Mouse (Mus musculus) heart, embryonic 10.5 days (tissue): Measurements from ENCODE around the gene Tmem214. TPM values are rescaled to one million over a fixed set of nuclear protein-coding genes. Genes with fewer than 3 reads are reported as not detected.
A peak's percentile ranks its signal among the peaks of the same experiment; 100 is the strongest.

ENCODE experiments used
- DNase-seq: peaks from one replicate; pipeline ENCODE4 v3.0.0-alpha.2; 2017; ENCODE audit warnings: low spot score
- H3K27ac ChIP-seq: fragments of 300-500 bp; sonication (generic); 2 replicates; pipeline ENCODE4 v1.5.1; 2016; ENCODE audit warnings: mild to moderate bottlenecking
- H3K27me3 ChIP-seq: fragments of 300-500 bp; sonication (generic); 2 replicates; pipeline ENCODE4 v1.6.1; 2016; ENCODE audit warnings: mild to moderate bottlenecking; ENCODE audit not compliant: poor library complexity, insufficient read depth, severe bottlenecking
- H3K36me3 ChIP-seq: fragments of 300-500 bp; sonication (generic); 2 replicates; pipeline ENCODE4 v1.6.1; 2016; ENCODE audit warnings: mild to moderate bottlenecking, moderate library complexity
- H3K4me1 ChIP-seq: fragments of 300-500 bp; sonication (generic); 2 replicates; pipeline ENCODE4 v1.6.1; 2016; ENCODE audit warnings: mild to moderate bottlenecking
- H3K4me3 ChIP-seq: fragments of 300-500 bp; sonication (generic); 2 replicates; pipeline ENCODE4 v1.5.1; 2016; ENCODE audit warnings: mild to moderate bottlenecking, moderate library complexity
- H3K9me3 ChIP-seq: fragments of 300-500 bp; sonication (generic); 2 replicates; pipeline ENCODE4 v1.6.1; 2016; ENCODE audit warnings: mild to moderate bottlenecking, moderate library complexity
- WGBS: fragments of 180-500 bp; shearing (Covaris S2); methylation state at CpG from one replicate; pipeline ENCODE4 v1.1.7; 2016; 5-methylcytosine and 5-hydroxymethylcytosine counted together
- polyA plus RNA-seq: library from polyadenylated mRNA; unstranded; fragments of >200 nt; fragmentation: Nextera tagmentation; extraction: Ambion mirVana; gene quantifications from 2 replicates; pipeline ENCODE4 v1.2.1, GENCODE M21; 2016

Tmem214 gene
- polyA plus RNA-seq, 1 experiment from 2014 or later: 86.3 TPM

DNA sequence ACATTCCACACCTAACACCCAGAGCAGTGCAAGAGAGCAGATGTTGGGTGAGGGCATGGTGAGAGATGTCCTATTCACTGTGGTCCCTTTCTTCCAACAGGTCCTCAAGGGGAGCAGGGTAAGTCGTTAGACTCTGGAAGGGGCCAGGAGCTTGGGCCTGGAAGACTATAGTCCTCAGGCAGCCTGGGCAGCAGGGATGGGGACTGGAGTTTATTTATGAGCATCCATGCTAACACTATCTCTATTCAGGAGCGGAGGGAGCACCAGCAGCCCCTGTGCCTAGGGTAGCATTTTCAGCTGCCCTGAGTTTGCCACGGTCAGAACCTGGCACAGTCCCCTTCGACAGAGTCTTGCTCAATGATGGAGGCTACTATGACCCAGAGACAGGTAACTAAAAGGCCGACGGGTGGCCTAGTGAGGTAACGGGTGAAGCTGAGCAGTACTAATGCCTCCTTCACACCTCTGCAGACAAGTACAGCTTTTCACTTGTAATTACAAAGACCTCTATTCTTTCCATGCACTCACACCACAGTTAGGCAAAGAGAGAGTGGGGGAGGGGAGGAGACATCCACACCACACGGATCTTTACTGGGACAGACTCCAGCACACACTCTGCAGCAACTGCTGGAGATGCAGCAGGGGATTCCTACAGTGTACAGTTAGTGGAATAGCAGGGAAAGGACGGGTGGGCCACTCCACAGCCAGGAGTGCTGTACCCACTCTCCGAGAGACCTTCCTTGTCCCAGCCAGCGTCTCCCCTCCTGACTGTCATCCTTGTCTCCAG, 52.2 kb downstream of the Tmem214 start:
- Histone ChIP-seq H3K4me3 (no peak overlapping the region), H3K36me3 (peaks cover 42% of the 10 kb centered on the region), H3K27me3 (peaks cover 7% of the 10 kb centered on the region; the same call in 1 of the 2 replicates), H3K27ac (0 out of 2 replicates have a peak overlapping the region, but pooled peaks have one; percentile 88), H3K9me3 (no peaks in the 10 kb centered on the region), H3K4me1 (peaks cover 73% of the 10 kb centered on the region)
- no peak for DNase-seq
- WGBS: 73% methylated on average over 11 of the region's 11 CpGs

DNA sequence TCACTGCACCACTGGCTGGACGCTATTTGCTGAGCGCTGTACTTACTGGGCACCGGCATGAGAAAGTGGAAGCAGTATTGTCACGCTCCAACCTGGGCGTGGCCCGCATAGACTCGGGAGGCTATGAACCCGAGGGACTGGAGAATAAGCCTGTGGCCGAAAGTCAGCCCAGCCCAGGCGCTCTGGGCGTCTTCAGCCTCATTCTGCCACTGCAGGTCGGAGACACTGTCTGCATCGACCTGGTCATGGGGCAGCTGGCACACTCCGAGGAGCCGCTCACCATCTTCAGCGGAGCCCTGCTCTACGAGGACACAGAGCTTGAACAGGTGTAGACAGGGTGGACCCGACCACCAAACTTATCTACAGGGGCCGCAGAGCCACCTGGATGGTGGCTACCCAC, 52.8 kb downstream of the Tmem214 start:
- Histone ChIP-seq H3K9me3 (no peaks in the 10 kb centered on the region), H3K4me1 (peaks cover 67% of the 10 kb centered on the region), H3K27me3 (peaks cover 8% of the 10 kb centered on the region; the same call in 1 of the 2 replicates), H3K4me3 (peak overlapping the region; percentile 67), H3K36me3 (peaks cover 42% of the 10 kb centered on the region), H3K27ac (0 out of 2 replicates have a peak overlapping the region, but pooled peaks have one; percentile 88)
- DNase-seq: no peak
- 65% methylated on average over 19 of the region's 19 CpGs for WGBS

DNA sequence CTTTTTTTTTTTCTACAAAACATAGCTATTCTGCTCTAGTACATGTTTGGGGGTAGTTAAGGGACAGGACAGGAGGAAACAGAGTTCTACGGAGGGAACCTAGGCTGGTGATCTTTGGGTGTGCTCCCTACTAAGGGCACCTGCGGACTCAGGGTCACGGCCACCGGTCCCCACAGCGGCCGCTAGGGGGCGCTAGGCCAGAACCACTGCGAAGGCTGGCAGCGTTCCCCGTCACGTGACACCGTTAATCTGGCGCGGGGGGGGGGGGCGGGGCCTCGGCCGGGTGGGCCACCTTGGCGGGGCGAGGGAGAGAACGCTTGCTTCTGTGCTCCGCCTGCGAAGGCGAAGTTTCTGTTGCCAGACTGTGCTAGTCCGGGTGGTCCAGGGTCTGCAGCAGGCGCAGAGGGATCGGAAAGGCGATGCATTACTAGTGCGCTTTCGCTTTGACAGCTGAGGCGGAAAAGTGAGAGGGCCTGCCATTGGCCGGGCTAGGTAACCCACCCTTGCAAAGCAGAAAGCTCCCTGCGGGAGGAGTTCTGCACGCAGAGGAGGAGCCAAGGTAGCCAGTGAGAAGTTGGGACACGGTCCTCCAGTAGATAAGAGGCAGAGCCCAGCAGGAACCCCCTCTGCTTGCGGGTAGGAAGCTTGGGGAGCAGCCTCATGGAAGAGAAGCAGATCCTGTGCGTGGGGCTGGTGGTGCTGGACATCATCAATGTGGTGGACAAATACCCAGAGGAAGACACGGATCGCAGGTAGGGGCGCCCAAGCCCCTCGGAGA, 53.6 kb downstream of the Tmem214 start, which contains the start of gene Khk:
Gene Khk (plus strand): TSS at position 176 of the 778 bp plus-strand sequence.
- H3K4me1 ChIP-seq: peaks cover 59% of the 10 kb centered on the region
- WGBS: 1% methylated on average over 39 of the region's 40 CpGs
- no peaks in the 10 kb centered on the region for H3K9me3 ChIP-seq
- H3K27ac ChIP-seq: peak within 1 kb of the TSS; percentile 88
- peaks cover 42% of the 10 kb centered on the region for H3K36me3 ChIP-seq
- DNase-seq: peak; percentile 95
- peaks cover 8% of the 10 kb centered on the region; the same call in 1 of the 2 replicates for H3K27me3 ChIP-seq
- peak within 1 kb of the TSS; percentile 67 for H3K4me3 ChIP-seq

DNA sequence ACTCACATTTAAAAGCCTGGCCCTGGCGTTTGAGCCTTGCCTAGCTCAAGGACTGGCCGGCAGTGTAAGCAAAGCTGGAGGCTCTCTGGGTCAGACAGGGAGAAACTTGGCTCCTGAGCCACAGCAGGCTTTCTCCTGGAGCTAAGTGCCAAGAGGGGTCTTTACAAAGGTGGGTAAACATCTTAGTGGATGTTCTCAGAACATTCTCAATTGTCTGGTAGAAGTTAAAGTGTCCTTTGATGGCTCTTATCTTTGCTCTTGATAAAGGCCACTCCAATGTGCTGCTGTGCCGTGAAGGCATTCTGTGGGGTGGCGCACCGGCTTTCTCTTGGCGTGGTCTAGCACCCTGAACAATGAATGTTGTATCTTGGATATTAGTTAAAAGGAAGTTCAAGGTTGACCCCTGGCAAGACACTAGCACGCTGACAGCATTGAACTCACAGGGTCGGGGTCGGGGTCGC, 54.8 kb downstream of the Tmem214 start:
- Histone ChIP-seq H3K4me3 (peak overlapping the region; percentile 67), H3K27me3 (peaks cover 8% of the 10 kb centered on the region; the same call in 1 of the 2 replicates), H3K4me1 (peaks cover 48% of the 10 kb centered on the region), H3K9me3 (no peaks in the 10 kb centered on the region), H3K27ac (peak overlapping the region; percentile 88; the same call in 1 of the 2 replicates), H3K36me3 (peaks cover 34% of the 10 kb centered on the region)
- no peak for DNase-seq
- WGBS: 36% methylated on average over 10 of the region's 10 CpGs

DNA sequence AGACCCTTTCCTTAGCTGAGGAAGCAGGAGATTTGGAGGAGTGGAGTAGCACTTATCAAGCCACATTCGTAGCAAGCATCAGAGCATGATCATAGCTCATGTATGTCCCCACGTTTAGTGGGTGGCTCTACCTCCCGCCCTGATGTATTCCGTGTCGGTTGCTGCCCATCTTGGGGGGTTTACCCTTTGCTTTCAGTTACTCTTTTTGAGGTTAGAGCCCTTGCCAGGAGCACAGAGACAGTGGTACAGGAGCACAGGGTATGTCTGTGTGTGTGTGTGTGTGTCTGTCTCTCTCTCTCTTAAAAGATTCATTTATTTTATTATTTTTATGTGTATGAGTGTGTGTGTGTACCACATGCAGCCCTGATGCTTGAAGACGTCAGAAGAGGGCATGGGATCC, 55.3 kb downstream of the Tmem214 start:
- Histone ChIP-seq H3K27ac (peak overlapping the region; percentile 88; the same call in 1 of the 2 replicates), H3K36me3 (peaks cover 29% of the 10 kb centered on the region), H3K4me1 (peaks cover 43% of the 10 kb centered on the region), H3K27me3 (peaks cover 8% of the 10 kb centered on the region; the same call in 1 of the 2 replicates), H3K9me3 (no peaks in the 10 kb centered on the region), H3K4me3 (peak overlapping the region; percentile 67; the same call in 1 of the 2 replicates)
- DNase-seq: no peak
- 76% methylated on average over 6 of the region's 6 CpGs for WGBS

DNA sequence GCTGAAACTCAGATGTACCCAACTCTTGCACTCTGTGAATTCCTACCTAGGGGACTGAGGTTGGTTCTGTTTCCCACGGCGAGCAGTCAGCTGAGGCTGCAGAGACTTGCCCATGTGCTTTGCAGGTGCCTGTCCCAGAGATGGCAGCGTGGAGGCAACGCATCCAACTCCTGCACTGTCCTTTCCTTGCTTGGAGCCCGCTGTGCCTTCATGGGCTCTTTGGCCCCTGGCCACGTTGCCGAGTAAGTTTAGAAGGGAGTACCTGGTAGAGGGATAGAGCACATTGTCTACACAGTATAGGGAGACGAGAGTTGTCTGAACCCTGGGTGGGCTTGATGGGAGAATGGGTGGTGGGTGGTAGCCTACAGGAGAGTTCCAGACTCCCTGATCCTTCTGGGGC, 56.8 kb downstream of the Tmem214 start:
- no peak for DNase-seq
- peaks cover 8% of the 10 kb centered on the region; the same call in 1 of the 2 replicates for H3K27me3 ChIP-seq
- 77% methylated on average over 8 of the region's 8 CpGs for WGBS
- H3K4me3 ChIP-seq: no peak overlapping the region
- H3K9me3 ChIP-seq: no peaks in the 10 kb centered on the region
- H3K27ac ChIP-seq: no peak overlapping the region
- peaks cover 14% of the 10 kb centered on the region for H3K36me3 ChIP-seq
- H3K4me1 ChIP-seq: peaks cover 36% of the 10 kb centered on the region

DNA sequence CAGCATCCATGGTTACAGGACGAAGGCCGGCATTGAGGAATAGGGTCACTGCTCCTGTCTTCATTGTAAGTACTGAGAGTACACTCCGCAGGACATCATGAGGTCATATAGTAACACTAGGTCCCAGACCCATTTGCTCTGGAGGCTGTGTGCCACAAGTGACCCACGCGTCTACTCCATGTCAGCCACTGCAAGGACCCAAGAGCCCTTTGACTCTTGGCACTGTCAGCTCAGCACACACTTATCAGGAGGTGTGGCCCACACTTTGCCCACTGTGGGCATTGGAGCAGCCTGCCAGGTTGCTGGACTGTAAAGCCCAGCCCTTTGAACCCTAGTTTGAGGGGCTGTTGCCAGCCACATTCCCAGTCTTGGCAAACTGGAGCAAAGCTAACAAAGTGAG, 57.4 kb downstream of the Tmem214 start:
- Histone ChIP-seq H3K4me1 (peaks cover 37% of the 10 kb centered on the region), H3K9me3 (no peaks in the 10 kb centered on the region), H3K27ac (no peak overlapping the region), H3K27me3 (peaks cover 8% of the 10 kb centered on the region; the same call in 1 of the 2 replicates), H3K36me3 (peaks cover 8% of the 10 kb centered on the region), H3K4me3 (no peak overlapping the region)
- no peak for DNase-seq
- 84% methylated on average over 5 of the region's 5 CpGs for WGBS

DNA sequence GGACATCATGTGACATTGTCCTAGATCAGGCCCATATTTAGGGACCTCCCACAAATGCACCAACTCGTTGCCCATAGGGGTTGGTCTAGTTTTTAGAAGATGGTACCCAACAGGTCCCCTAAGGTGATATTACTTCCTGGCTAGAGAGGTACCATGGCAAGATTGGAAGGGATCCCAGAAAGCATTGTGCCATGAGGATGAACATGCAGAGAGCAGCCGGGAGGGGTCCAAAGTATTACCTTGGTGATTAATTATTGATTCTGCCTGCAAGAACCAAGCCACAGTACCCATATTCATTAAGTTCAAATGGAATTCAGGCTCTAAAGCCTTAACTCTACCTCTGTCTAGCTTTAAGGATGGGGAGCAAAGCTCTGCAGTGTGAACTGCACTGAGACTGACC, 58.3 kb downstream of the Tmem214 start:
- H3K4me1 ChIP-seq: peaks cover 32% of the 10 kb centered on the region
- no peaks in the 10 kb centered on the region for H3K9me3 ChIP-seq
- WGBS: 86% methylated on average over 2 of the region's 2 CpGs
- no peak overlapping the region for H3K27ac ChIP-seq
- peaks cover 8% of the 10 kb centered on the region; the same call in 1 of the 2 replicates for H3K27me3 ChIP-seq
- H3K4me3 ChIP-seq: no peak overlapping the region
- DNase-seq: no peak
- H3K36me3 ChIP-seq: no peaks in the 10 kb centered on the region

DNA sequence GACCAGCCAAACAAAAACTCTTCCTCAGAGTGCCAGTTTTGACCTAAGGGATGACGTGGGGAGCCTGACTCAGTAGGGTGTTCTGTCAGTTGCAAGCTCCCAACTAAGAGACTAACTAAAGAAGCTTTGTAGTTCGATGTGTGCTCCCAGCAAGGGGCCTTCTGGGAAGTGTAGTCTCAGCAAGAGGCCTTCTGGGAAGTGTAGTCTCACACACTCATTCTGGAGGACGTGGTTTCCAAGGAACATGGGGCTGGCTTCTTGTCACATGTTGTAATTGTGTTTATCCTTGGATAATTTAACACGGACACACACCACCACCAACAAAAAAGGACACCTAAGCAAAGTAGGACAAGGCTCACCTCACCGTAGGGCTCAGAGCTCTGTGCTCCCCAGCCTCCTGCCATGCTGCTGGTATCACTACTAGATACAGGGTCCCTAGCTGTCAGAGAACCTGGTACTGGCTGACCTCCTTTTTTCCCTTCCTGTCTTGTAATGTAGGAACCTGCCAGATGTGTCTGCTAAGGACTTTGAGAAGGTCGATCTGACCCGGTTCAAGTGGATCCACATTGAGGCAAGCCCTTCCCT, 60.2 kb downstream of the Tmem214 start:
- Histone ChIP-seq H3K4me1 (peaks cover 13% of the 10 kb centered on the region), H3K27me3 (peaks cover 8% of the 10 kb centered on the region; the same call in 1 of the 2 replicates), H3K4me3 (peak overlapping the region; percentile 42), H3K27ac (no peak overlapping the region), H3K9me3 (no peaks in the 10 kb centered on the region), H3K36me3 (no peaks in the 10 kb centered on the region)
- WGBS: 34% methylated on average over 7 of the region's 7 CpGs
- DNase-seq: no peak

Other genes starting within 250 kb of the Tmem214 start
- gene Slc35f6, start 220.1 kb upstream of the Tmem214 start, polyA plus RNA-seq: 25.5 and 28.4 TPM in 2 replicates
- gene Cenpa, start 201.2 kb upstream of the Tmem214 start, polyA plus RNA-seq: 323 and 372 TPM in 2 replicates
- gene Dpysl5, start 156.4 kb upstream of the Tmem214 start, polyA plus RNA-seq: 4.0 and 5.6 TPM in 2 replicates
- gene Mapre3, start 53.4 kb upstream of the Tmem214 start, polyA plus RNA-seq: 16.3 and 16.6 TPM in 2 replicates
- 12.3 and 17.4 TPM in 2 replicates for gene Agbl5, start 20.7 kb downstream of the Tmem214 start, polyA plus RNA-seq
- gene Ost4, start 39.8 kb downstream of the Tmem214 start, polyA plus RNA-seq: 432 and 455 TPM in 2 replicates
- 166 and 172 TPM in 2 replicates for gene Emilin1, start 45.4 kb downstream of the Tmem214 start, polyA plus RNA-seq
- 10.5 and 14.5 TPM in 2 replicates for gene Khk, start 53.4 kb downstream of the Tmem214 start, polyA plus RNA-seq
- 5.5 and 6.0 TPM in 2 replicates for gene Cgref1, start 77.6 kb downstream of the Tmem214 start, polyA plus RNA-seq
- gene Preb, start 92.3 kb downstream of the Tmem214 start, polyA plus RNA-seq: 118 and 124 TPM in 2 replicates
- 0.11 and 0.17 TPM in 2 replicates for gene Tcf23, start 100.7 kb downstream of the Tmem214 start, polyA plus RNA-seq
- gene Atraid, start 180.3 kb downstream of the Tmem214 start, polyA plus RNA-seq: 79.7 and 87.6 TPM in 2 replicates
- 9.9 and 11.3 TPM in 2 replicates for gene Slc5a6, start 180.9 kb downstream of the Tmem214 start, polyA plus RNA-seq
- 42.7 and 50.9 TPM in 2 replicates for gene Cad, start 186.8 kb downstream of the Tmem214 start, polyA plus RNA-seq
- not detected in 2 replicates for gene Dnajc5g, start 238.3 kb downstream of the Tmem214 start, polyA plus RNA-seq
- gene Slc30a3, start 240.2 kb downstream of the Tmem214 start, polyA plus RNA-seq: 0.62 and 0.67 TPM in 2 replicates
- gene Trim54, start 248.7 kb downstream of the Tmem214 start, polyA plus RNA-seq: 17.0 and 23.8 TPM in 2 replicates